Mouse (Mus musculus) forebrain, embryonic 12.5 days (tissue): Measurements from ENCODE around the gene Cfd. TPM values are rescaled to one million over a fixed set of nuclear protein-coding genes. Genes with fewer than 3 reads are reported as not detected.

Source experiments
- ATAC-seq: fragments of 200-750 bp; cut with Nextera tagmentation; 2 replicates; pipeline ENCODE4 v1.8.0; 2017; ENCODE audit warnings: moderate TSS enrichment; ENCODE audit not compliant: low FRiP score
- H3K27ac ChIP-seq: fragments of 300-500 bp; sonication (generic); 2 replicates; pipeline ENCODE4 v1.5.1; 2016; ENCODE audit warnings: mild to moderate bottlenecking
- H3K27me3 ChIP-seq: fragments of 300-500 bp; sonication (generic); 2 replicates; pipeline ENCODE4 v1.6.1; 2016; ENCODE audit warnings: mild to moderate bottlenecking
- H3K36me3 ChIP-seq: fragments of 300-500 bp; sonication (generic); replicated peaks from 2 replicates; pipeline ENCODE4 v1.6.1; 2016; ENCODE audit warnings: mild to moderate bottlenecking
- H3K4me1 ChIP-seq: fragments of 300-500 bp; sonication (generic); 2 replicates; pipeline ENCODE4 v1.6.1; 2016
- H3K4me2 ChIP-seq: fragments of 300-500 bp; sonication (generic); 2 replicates; pipeline ENCODE4 v1.6.1; 2016; ENCODE audit warnings: mild to moderate bottlenecking, moderate library complexity
- H3K4me3 ChIP-seq: fragments of 300-500 bp; sonication (generic); replicated peaks from 2 replicates; pipeline ENCODE4 v1.5.1; 2016; ENCODE audit warnings: mild to moderate bottlenecking
- H3K9ac ChIP-seq: fragments of 300-500 bp; sonication (generic); 2 replicates; pipeline ENCODE4 v1.6.1; 2016; ENCODE audit warnings: mild to moderate bottlenecking
- H3K9me3 ChIP-seq: fragments of 300-500 bp; sonication (generic); 2 replicates; pipeline ENCODE4 v1.6.1; 2016
- WGBS: fragments of 180-500 bp; shearing (Covaris S2); methylation state at CpG from one replicate; pipeline ENCODE4 v1.1.7; 2016; 5-methylcytosine and 5-hydroxymethylcytosine counted together
- polyA plus RNA-seq: library from polyadenylated mRNA; unstranded; fragments of >200 nt; fragmentation: Nextera tagmentation; extraction: Ambion mirVana; gene quantifications from 2 replicates; pipeline ENCODE4 v1.2.1, GENCODE M21; 2016

The Cfd gene
- polyA plus RNA-seq, 1 experiment from 2014 or later = not detected

DNA sequence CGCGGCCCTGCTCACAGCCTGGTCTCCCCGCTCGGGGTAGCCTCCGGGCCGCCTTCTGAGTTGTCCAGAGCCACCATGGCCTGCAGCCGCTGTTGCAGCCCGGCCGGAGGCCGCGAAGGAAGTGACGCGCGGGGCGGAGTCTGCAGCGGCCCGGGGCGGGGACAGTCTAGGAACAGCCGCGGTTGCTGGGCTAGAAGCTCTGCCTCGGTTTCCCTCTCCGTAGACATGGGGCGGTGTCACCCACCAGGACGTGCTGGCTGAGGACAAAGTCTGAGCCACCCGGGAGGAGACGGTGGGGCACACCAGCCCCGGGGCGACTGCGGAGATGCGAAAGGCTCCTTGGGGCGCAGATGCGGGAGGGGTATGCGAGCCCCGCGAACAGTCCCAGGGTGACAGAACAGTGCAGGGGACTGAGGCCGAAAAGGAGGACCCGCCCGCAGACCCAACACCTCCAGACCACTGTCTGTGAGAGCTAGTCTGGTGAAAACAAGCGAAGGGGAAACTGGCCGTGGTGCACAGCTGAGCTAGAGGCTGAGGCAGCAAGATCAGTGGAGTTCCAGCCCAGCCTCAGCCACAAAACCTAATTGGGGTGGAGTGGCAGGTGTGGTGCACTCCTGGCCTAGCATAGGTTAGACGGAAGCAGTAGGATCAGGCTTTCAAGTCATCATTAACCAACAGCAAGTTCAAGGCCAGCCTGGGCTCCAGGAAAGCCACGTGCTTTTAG lies 26.3 kb downstream of the Cfd start, which contains the start of gene Kiss1r:
Kiss1r (plus strand) TSS at position 164 of the 724 bp plus-strand sequence.
- Histone ChIP-seq H3K4me1 (peaks cover 63% of the 10 kb centered on the region), H3K27ac (peak within 1 kb of the TSS; percentile 70), H3K4me2 (peak within 1 kb of the TSS; percentile 96), H3K9ac (peak within 1 kb of the TSS; percentile 91), H3K27me3 (peaks cover 47% of the 10 kb centered on the region), H3K36me3 (peaks cover 12% of the 10 kb centered on the region), H3K9me3 (no peaks in the 10 kb centered on the region), H3K4me3 (peak within 1 kb of the TSS; percentile 84)
- peak; percentile 87 for ATAC-seq
- WGBS = 1% methylated on average over 42 of the region's 42 CpGs

- H3K4me3 ChIP-seq = peak overlapping the region; percentile 84
- H3K4me1 ChIP-seq = peaks cover 63% of the 10 kb centered on the region
- H3K27me3 ChIP-seq = peaks cover 54% of the 10 kb centered on the region
- H3K9ac ChIP-seq = no peak overlapping the region
- no peak for ATAC-seq
- H3K4me2 ChIP-seq = peak overlapping the region; percentile 96
- H3K27ac ChIP-seq = no peak overlapping the region
- H3K9me3 ChIP-seq = no peaks in the 10 kb centered on the region
- WGBS = 62% methylated on average over 5 of the region's 5 CpGs
- peaks cover 6% of the 10 kb centered on the region; the same call in 1 of the 2 replicates for H3K36me3 ChIP-seq
Observed at GRCm38 (mm10) chr10:79917532-79918100, 27.0 kb downstream of the Cfd start.

- Histone ChIP-seq H3K4me1 (peaks cover 63% of the 10 kb centered on the region), H3K9ac (0 out of 2 replicates have a peak overlapping the region, but pooled peaks have one; percentile 1), H3K4me3 (peak overlapping the region; percentile 7)
Observed at GRCm38 (mm10) chr10:79918231-79919078, 27.8 kb downstream of the Cfd start.

GRCm38 (mm10) chr10:79919251-79919849 lies 28.7 kb downstream of the Cfd start:
- peaks cover 56% of the 10 kb centered on the region for H3K4me1 ChIP-seq
- WGBS = 1% methylated on average over 21 of the region's 21 CpGs
- ATAC-seq = no peak
- no peak overlapping the region for H3K27ac ChIP-seq
- 0 out of 2 replicates have a peak overlapping the region, but pooled peaks have one; percentile 29 for H3K9ac ChIP-seq
- peaks cover 71% of the 10 kb centered on the region for H3K27me3 ChIP-seq
- H3K4me2 ChIP-seq = no peak overlapping the region; the same call in 1 of the 2 replicates
- no peaks in the 10 kb centered on the region for H3K9me3 ChIP-seq
- H3K4me3 ChIP-seq = peak overlapping the region; percentile 7; the same call in 1 of the 2 replicates
- H3K36me3 ChIP-seq = no peaks in the 10 kb centered on the region

More at GRCm38 (mm10) chr10:79918231-79919078, 27.8 kb downstream of the Cfd start:
- no peak overlapping the region for H3K27ac ChIP-seq
- H3K4me2 ChIP-seq = 0 out of 2 replicates have a peak overlapping the region, but pooled peaks have one; percentile 4
- ATAC-seq = no peak
- H3K36me3 ChIP-seq = no peaks in the 10 kb centered on the region
- peaks cover 62% of the 10 kb centered on the region for H3K27me3 ChIP-seq
- WGBS = 3% methylated on average over 34 of the region's 35 CpGs
- H3K9me3 ChIP-seq = no peaks in the 10 kb centered on the region

GRCm38 (mm10) chr10:79920056-79920890 lies 29.6 kb downstream of the Cfd start:
- H3K4me3 ChIP-seq = 0 out of 2 replicates have a peak overlapping the region, but pooled peaks have one; percentile 24
- H3K9ac ChIP-seq = 0 out of 2 replicates have a peak overlapping the region, but pooled peaks have one; percentile 12
- H3K9me3 ChIP-seq = no peaks in the 10 kb centered on the region
- peaks cover 47% of the 10 kb centered on the region for H3K4me1 ChIP-seq
- no peak overlapping the region for H3K27ac ChIP-seq
- 18% methylated on average over 26 of the region's 26 CpGs for WGBS
- H3K36me3 ChIP-seq = no peaks in the 10 kb centered on the region
- no peak for ATAC-seq
- peak overlapping the region; percentile 38; the same call in 1 of the 2 replicates for H3K4me2 ChIP-seq
- peaks cover 71% of the 10 kb centered on the region for H3K27me3 ChIP-seq

DNA sequence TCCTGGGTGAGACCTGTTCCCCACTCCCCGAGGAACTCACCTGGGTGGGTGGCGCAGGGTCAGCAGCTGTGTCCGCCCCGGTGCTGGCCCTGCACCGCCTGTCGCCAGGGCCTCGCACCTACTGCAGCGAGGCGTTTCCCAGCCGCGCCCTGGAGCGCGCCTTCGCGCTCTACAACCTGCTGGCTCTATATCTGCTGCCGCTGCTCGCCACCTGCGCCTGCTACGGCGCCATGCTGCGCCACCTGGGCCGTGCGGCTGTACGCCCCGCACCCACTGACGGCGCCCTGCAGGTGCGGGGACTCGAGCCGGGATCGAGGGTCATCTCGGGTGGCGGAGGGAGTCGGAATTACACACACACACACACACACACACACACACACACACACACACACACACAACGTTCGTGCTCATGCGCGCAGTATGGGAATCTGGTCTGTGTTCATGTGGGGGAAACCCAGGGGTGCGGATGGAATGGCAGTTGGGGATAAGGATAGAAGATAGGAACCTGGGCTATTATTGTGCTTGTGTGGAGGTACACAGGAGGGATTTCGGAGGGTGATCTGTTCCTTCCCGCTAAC lies 30.4 kb downstream of the Cfd start, which contains the start of gene R3hdm4:
R3hdm4 (minus strand) TSS at position 251 of the 578 bp plus-strand sequence.
- 3% methylated on average over 35 of the region's 41 CpGs for WGBS
- Histone ChIP-seq H3K9me3 (no peaks in the 10 kb centered on the region), H3K36me3 (no peaks in the 10 kb centered on the region), H3K27me3 (peaks cover 71% of the 10 kb centered on the region), H3K4me2 (peak within 1 kb of the TSS; percentile 38), H3K4me1 (peaks cover 46% of the 10 kb centered on the region), H3K9ac (peak within 1 kb of the TSS; percentile 12; the same call in 1 of the 2 replicates), H3K27ac (no peak within 1 kb of the TSS), H3K4me3 (peak within 1 kb of the TSS; percentile 24)
- no peak for ATAC-seq

GRCm38 (mm10) chr10:79921572-79921971 lies 30.9 kb downstream of the Cfd start:
- WGBS = under 1% methylated on average over 34 of the region's 34 CpGs
- Histone ChIP-seq H3K36me3 (no peaks in the 10 kb centered on the region), H3K9me3 (no peaks in the 10 kb centered on the region), H3K27me3 (peaks cover 71% of the 10 kb centered on the region), H3K27ac (no peak overlapping the region), H3K4me2 (peak overlapping the region; percentile 38), H3K9ac (no peak overlapping the region; the same call in 1 of the 2 replicates), H3K4me1 (peaks cover 48% of the 10 kb centered on the region), H3K4me3 (peak overlapping the region; percentile 24)
- no peak for ATAC-seq

GRCm38 (mm10) chr10:79924998-79925784 lies 34.5 kb downstream of the Cfd start:
- peaks cover 42% of the 10 kb centered on the region for H3K27me3 ChIP-seq
- 0 out of 2 replicates have a peak overlapping the region, but pooled peaks have one; percentile 8 for H3K27ac ChIP-seq
- no peak overlapping the region for H3K4me2 ChIP-seq
- H3K9me3 ChIP-seq = no peaks in the 10 kb centered on the region
- 12% methylated on average over 29 of the region's 29 CpGs for WGBS
- peaks cover 51% of the 10 kb centered on the region for H3K4me1 ChIP-seq
- H3K9ac ChIP-seq = no peak overlapping the region
- H3K4me3 ChIP-seq = 0 out of 2 replicates have a peak overlapping the region, but pooled peaks have one; percentile 90
- H3K36me3 ChIP-seq = no peaks in the 10 kb centered on the region
- ATAC-seq = peak; percentile 2; the same call in 1 of the 2 replicates

GRCm38 (mm10) chr10:79925785-79926490 lies 35.3 kb downstream of the Cfd start:
- 13% methylated on average over 15 of the region's 15 CpGs for WGBS
- no peaks in the 10 kb centered on the region for H3K9me3 ChIP-seq
- peak overlapping the region; percentile 65 for H3K27ac ChIP-seq
- peak; percentile 10; the same call in 1 of the 2 replicates for ATAC-seq
- peaks cover 4% of the 10 kb centered on the region for H3K36me3 ChIP-seq
- peak overlapping the region; percentile 89 for H3K4me2 ChIP-seq
- H3K4me3 ChIP-seq = peak overlapping the region; percentile 90
- H3K27me3 ChIP-seq = peaks cover 34% of the 10 kb centered on the region
- peaks cover 45% of the 10 kb centered on the region for H3K4me1 ChIP-seq
- H3K9ac ChIP-seq = peak overlapping the region; percentile 87
